Mouse (Mus musculus) gastrocnemius, postnatal 10 days (tissue): ENCODE measurements around the gene Tmem170b. TPM values are rescaled to one million over a fixed set of nuclear protein-coding genes. Genes with fewer than 3 reads are reported as not detected.
A peak's percentile ranks its signal among the peaks of the same experiment; 100 is the strongest.

Experiments used
- DNase-seq: peaks from one replicate; pipeline ENCODE4 v3.0.0; 2021; ENCODE audit warnings: mixed read lengths
- long read RNA-seq, 2 experiments: library from polyadenylated mRNA; stranded (forward); transcript quantifications; one replicate each; pipeline ENCODE4 v2.0.0; 2021
- total RNA-seq, 2 experiments: library from RNA; stranded (reverse); gene quantifications; 2 replicates each; pipeline ENCODE4 v1.2.3; 2021

Gene Tmem170b
- total RNA-seq: 10 to 100 TPM; 21.6 to 24.5 TPM
- long read RNA-seq, experiment 1, full-length matches to known transcripts: 13 of 19 reads
- long read RNA-seq, experiment 1, partial matches to known transcripts: 6 of 19 reads
- long read RNA-seq, experiment 1, other reads (novel, unspliced or antisense): 0 of 19 reads
- long read RNA-seq, experiment 2, full-length matches to known transcripts: 6 of 9 reads
- long read RNA-seq, experiment 2, partial matches to known transcripts: 0 of 9 reads
- long read RNA-seq, experiment 2, other reads (novel, unspliced or antisense): 3 of 9 reads

GRCm38 (mm10) chr13:41605099-41606010 is at the start of gene Tmem170b:
Tmem170b (plus strand) TSS chr13:41605907.
- peak; percentile 97 for DNase-seq

- no peak for DNase-seq
Measured at GRCm38 (mm10) chr13:41561024-41561423, 44.7 kb upstream of the Tmem170b start.

- no peak for DNase-seq
Measured at GRCm38 (mm10) chr13:41568421-41568820, 37.3 kb upstream of the Tmem170b start.

- no peak for DNase-seq
Measured at GRCm38 (mm10) chr13:41568926-41569325, 36.8 kb upstream of the Tmem170b start.

GRCm38 (mm10) chr13:41569776-41570175 is 35.9 kb upstream of the Tmem170b start:
- DNase-seq: no peak

DNA sequence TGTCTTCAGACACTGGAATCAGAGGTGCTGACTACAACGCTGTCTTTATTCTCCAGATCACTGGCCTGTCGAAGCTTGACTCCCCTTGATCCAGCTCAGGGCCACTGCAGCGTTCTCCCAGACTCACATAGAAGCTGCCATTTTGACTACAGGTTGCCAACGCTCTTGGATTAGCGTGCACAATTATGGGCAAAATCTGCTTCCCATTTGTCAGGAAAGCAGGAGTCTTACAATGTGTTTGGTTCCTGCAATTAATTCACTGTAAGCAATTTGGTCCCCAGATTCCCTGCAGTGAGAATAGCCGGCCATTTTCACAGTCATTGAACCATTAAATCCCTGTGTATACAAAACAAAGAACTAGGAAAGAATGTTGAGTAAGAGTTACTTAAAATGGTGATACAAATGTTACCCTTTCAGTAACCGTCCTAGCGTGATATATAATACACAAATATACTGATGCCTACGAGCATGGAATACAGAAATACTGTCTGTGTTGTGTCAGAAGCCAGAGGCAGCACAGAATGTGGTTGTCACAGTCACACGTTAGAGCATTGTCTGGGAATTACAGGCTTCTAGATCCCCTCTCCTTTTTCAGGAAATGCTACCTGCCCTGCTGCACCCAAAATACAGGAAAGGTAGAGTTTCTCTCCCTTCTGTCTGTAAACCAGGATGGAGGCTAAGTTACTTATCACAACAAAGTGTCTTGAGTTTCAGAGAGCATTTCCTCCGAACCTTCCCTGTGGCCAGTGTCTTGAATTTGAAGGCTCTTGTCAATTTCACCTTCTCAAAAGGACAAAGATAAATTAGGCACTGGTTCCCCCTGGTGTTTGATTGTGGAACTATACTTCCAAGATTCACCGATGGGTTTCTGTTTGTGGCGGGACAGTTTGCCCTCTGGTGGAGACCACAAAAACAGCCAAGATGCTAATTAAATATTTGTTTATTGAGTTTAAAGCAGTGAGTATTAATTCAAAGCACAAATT is 34.0 kb upstream of the Tmem170b start:
- peak; percentile 64 for DNase-seq

- no peak for DNase-seq
Measured at GRCm38 (mm10) chr13:41572351-41572735, 33.4 kb upstream of the Tmem170b start.

DNA sequence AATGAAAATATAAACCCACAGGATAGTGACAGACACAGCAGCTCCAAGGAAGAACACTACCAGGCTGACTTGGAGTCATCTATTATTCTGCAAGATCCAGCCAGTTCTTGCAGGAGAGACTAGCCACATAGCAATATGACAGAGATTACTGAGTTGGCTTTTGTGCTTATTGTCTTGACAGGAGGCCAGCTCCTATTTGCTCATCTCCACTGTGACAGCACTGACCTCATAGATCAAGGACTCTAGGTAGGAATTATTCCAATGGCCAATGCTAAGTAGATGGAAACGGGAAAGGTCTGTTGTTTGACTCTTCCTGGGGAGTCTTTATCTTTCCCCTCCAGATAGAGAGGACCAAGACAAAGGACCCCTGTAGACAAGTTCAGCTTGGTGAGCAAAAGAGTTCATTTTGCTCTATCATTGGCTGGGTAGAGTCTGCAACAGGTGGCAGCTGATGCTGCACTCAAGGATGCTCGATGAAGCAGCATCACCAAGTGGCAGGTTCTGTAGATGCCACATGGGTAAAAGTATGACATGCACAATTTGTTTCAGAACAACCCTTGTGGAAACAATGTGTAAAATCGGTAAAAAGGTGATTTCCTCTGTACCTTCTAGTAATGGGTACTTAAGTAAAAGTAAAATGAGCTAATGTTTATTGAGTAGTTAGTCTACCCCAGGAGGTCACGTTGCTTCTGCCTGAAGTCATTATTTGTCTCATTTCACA is 32.4 kb upstream of the Tmem170b start:
- no peak for DNase-seq

DNA sequence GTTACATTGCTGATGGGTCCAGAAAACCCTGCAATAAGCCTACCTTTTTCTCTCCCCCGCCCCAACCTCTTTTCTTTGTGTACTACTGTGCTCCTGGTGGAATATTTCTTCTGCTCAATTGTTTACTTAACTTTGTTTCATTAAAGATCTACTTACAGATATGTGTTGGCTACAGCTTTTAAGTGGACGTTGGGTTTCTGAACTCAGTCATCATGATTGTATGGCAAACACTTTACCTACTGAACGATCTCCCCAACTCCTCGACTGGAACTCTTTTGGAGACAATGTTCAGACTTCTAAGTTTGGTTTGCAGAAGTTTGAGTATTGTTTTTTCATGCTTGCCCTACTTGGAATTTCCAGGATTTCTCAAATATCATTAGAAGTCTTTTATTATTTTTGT is 24.6 kb upstream of the Tmem170b start:
- no peak for DNase-seq

DNA sequence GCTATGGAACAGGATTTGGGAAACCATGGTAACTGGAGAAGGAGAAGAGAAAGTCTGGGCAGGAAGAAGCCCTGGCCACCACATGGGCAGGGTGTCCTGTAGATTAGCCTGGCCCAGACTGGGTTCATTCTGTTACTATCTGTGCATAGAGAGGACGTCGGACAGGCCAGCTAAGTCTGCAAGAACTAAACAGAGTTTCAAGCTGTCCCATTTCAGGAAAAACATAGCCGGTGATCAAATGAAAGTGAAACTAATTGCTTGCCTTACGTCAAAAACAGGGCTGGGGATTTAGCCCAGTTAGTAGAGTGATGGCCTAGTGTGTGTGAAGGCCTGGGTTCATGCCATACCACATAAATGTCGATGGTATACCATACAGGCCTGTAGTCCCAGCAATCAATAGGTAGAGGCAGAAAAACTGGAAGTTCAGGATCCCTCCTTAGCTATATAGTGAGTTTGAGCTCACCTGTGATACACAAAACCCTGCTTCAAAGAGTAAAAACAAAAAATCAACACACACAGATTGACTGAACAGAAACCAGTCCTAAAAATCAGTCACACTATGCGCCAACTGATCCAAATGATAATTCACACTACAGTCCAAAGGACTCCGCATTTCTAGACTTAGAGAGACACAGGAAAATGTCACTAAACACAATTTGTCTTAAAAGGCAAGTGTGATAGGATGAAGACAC is 21.9 kb upstream of the Tmem170b start:
- no peak for DNase-seq

DNA sequence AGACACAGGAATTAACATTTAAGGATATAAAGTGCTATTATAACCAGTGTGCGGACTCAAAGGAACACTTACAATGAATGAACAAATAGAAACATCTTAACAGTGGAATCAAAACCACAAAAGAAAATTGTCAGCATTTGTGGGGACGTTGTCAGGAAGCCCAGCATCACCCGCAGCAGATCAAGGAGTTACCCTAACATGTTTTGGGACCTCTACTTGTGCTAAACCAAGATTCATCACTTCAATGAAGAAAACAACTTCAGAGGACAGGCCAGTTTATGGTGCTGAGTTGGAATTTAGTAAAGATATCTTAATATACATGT is 21.4 kb upstream of the Tmem170b start:
- no peak for DNase-seq

DNA sequence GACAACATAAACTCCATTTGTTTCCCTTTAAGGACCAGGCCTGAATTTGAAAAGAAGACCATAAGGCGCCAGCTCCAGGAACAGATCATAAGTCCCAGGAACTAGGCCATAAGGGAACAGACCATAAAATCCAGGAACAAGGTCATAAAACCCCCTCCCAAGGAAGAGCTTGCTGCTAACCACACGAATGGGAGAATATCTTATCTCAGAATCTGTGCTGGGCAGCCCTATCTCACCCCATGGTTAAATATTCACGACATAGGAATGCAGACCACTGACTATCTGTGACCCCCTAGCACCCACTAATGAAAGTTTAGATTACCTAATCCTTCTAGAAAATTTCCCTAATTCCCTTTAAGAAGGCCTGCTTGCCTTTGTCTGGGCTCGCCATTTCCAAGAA is 20.8 kb upstream of the Tmem170b start:
- no peak for DNase-seq

GRCm38 (mm10) chr13:41596678-41597077 is 9.0 kb upstream of the Tmem170b start:
- no peak for DNase-seq

DNA sequence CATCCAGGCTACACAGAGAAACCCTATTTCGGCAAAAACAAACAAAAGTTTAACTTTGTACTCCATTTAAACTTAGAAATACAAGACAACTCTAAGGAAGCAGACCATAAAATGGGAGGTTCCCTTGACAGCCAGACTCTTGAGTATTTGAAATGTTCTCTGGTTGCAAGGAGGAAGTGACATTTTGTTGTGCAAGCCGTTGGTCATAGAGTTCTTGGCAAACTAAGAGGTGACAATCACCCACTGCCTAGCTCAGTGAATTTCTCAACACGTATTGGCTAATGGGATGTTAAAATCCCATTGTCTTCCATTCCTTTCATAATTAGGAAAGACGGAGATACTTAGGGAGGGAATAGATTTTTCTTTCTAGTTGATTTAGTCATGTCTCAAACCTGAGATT is 5.7 kb upstream of the Tmem170b start:
- DNase-seq: no peak

DNA sequence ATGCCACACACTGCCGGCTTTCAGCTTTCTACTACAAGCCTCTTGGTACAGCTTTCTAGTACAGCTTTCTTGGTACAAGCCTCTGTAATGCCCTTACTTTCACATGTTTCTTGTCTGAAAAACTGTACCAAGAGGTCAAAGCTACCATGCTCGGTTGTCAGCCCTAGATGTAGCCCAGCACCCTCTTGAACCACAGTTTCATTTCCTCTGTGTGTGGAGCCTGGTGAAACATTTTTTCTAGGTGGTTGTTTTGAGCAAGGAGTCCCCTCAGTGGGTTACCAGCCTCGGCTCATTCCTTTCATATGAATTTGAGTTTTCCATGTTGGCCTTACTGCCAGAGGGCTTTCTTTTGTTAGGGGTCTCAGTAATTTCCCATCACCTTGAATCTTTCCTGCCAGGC is 4.7 kb upstream of the Tmem170b start:
- DNase-seq: no peak

DNA sequence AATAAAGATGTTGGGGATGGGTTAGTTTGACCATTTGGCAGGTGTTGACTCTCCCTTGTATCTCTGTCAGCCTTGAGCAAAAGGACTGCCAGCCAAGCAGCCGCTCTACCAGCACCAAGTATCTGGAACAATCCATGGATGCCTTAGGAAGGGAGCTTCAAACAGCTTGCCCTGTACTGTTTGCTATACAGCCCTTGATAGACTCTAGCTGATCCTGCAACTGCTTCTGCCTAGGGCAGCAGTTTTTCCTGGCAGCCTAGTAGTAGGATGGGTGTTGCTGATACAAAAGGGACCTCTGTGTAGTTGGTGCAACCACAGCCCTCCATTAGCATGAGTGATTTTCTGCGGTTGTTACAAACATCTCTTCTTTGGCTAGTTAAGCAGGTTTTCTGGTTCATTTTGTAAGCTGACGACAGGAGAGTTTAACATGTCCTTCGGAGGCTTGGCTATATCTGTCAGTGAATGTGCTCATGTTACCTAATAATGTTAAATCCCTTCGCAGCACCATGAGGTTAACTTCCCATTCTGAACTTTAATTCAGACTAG is 1.7 kb upstream of the Tmem170b start:
- DNase-seq: no peak

DNA sequence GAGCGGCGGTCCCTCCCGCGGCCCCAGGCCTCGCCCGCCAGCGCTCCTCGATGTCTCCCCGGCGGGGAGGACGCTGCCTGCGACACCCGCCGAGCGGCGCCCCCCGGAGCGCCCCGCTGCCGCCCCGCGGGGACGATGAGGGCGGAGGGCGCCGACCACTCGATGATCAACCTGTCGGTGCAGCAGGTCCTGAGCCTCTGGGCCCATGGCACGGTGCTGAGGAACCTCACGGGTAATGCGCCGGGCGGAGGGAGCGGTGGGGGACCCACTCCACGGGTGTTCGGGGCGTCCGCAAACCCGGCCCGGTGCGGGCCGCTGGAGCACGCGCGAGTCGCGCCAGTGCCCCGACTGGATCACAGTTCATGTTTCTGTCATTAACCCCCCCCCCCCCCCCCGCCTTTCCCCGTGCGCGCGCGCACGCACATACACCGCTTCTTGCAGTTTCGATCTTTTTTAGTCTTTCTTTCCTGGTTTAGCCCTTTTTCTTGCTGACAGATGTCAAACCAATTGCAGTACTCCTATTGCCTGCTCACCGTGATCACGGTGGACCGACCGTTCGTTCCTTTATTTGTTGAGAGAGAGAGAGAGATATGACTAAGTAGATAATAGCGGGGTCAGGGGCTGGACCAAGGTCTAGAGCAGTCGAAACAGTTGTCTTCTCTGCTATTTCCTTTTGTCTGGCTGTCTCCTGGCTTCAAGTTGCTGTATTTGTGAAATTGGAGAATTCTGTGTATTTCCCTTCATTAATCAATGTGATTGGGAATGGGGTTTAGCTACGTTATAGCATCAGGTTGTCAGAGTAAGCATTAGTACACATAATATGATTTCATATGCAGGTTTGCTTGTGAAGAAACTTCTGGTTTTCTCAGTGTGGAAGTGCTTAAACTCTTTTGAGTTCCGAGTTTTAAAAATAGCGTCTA is 634 bp downstream of the Tmem170b start:
- peak; percentile 63 for DNase-seq

DNA sequence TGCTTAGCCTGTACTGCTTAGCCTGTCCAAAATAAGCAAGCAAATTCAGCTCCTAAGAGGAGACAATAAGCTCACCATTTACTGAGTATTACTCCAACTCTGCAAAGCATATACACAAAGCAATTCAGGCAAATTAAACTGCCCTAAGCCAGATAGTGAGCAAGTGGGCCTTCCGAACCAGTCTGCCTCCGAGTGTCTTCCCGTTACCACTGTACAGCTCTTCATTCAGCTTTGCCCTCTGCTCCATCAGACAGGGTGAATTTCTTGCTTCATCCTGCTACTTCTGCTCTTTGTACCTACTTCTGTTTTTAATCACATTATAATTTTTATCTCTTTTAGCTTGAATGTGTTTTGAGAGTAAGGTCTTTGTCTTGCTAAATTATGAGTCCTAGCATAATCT is 1.9 kb downstream of the Tmem170b start:
- no peak for DNase-seq

- no peak for DNase-seq
Measured at GRCm38 (mm10) chr13:41608559-41608958, 2.9 kb downstream of the Tmem170b start.

DNA sequence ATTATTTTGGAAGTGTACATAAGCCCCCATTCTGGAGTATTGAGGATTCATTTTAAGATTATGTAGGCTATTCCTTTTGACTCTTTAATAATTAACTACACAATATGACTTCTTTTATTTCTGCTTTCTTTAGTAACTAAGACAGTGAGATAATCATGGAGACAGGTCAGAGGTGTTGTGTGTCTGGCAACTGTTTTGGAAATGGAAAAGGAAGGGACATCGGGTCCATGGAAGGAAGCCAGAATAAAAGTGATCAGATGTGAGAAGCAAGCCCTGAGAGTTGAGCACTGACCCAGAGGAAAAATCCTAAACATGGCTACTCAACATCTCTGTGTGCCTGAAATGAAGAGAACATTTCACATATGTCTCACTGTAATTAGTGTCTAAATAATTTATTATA is 5.3 kb downstream of the Tmem170b start:
- no peak for DNase-seq
